Mouse (Mus musculus) thymus, postnatal 25 days (tissue): ENCODE measurements at regions not wholly inside any gene's neighbourhood (a gene's known extent, or its start where the extent isn't known, plus 50 kb on each side); places are given as distances from the start of the nearest gene placed in this dataset.

Source experiments
- DNase-seq: peaks from one replicate; pipeline ENCODE4 v3.0.0; 2022

DNA sequence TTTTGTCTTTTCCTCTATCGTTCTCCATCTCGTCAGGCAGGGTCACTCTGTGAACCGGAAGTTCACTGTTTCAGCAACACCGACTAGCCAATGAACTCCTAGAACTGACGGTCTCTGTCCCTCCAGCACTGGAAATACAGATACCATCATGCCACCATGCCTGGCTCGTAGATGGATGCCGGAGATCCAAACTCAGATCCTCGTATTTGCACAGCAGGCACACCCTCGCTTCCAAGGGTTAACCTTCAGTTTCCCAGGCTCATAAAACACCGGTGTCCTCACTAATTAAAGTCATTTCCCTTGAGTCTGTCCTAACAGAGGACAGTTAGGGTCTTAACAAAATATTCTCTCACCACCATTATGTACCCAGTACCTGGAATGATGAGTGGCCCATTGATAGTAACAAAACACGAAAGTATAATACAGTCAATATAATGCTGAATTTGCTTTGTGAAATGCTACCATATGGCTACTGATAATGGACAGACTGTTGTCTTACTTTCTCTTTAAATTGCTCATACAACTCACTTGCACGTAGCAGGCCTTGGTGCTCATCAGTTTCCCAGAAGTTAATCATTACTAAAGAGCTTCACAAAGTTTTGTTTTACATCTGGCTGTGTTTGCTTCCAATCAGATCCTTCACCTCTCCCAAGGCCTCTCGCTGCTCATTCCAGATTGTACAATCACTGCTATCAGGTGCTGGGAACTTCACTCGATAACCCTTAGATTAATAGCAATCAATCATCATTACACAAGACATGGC is 52.7 kb upstream of the Ccn6 start:
- no peak for DNase-seq

DNA sequence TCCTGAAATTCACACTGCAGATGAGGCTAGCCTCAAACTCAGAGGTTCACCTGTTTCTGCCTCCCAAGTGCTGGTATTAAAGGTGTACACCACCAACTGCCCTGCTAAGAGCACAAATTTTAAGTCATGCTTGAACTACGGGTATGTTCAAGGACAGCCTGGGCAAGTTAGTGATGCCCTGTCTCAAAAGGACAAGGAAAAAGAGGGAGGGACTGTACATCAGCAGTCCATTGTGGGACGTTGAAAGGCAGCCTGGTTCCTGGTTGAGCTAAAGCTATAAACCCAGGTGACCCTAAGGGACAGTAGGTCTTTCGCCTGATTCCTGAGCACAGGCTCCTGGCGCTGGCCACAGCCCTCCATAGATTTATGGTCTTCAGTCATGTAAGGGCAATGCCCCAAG is 51.0 kb upstream of the Ccn6 start:
- no peak for DNase-seq
